Mouse (Mus musculus) lung, adult 2 months (tissue): ENCODE results near the gene Aoc1.

Experiments
- CTCF ChIP-seq: fragments of 200-500 bp; IDR thresholded peaks from 2 replicates; pipeline ENCODE4 v1.5.1; 2011; ENCODE audit warnings: mild to moderate bottlenecking, low read length, control low read depth; ENCODE audit not compliant: insufficient read depth
- POLR2A ChIP-seq: fragments of 200-500 bp; IDR thresholded peaks from 2 replicates; pipeline ENCODE4 v1.6.1; 2011; ENCODE audit warnings: low read depth, mild to moderate bottlenecking, control low read depth, low read length, borderline replicate concordance; ENCODE audit errors: extremely low read depth

- TF ChIP-seq POLR2A (no peak), CTCF (no peak)
Measured at GRCm38 (mm10) chr6:48902511-48903406, 30.1 kb downstream of the Aoc1 start.
